Mouse (Mus musculus): ENCODE measurements around the gene Cyp39a1. TPM values are rescaled to one million over a fixed set of nuclear protein-coding genes. Genes with fewer than 3 reads are reported as not detected.

Gene Cyp39a1
- polyA plus RNA-seq, 1 experiment from 2014 or later = 18.7 TPM

GRCm38 (mm10) chr17:43734252-43734651 is 67.0 kb downstream of the Cyp39a1 start:
- H3K4me1 ChIP-seq (replicated peaks) = no peaks in the 10 kb centered on the region
- no peak overlapping the region for H3K4me2 ChIP-seq (replicated peaks)
- H3K27me3 ChIP-seq (replicated peaks) = no peaks in the 10 kb centered on the region
- no peak overlapping the region for H3K4me3 ChIP-seq (replicated peaks)
- H3K27ac ChIP-seq = no peak overlapping the region
- H3K9ac ChIP-seq = no peak overlapping the region
- ATAC-seq = no peak
- no peaks in the 10 kb centered on the region for H3K9me3 ChIP-seq
- H3K36me3 ChIP-seq = no peaks in the 10 kb centered on the region
- WGBS = 67% methylated on average over 4 of the region's 4 CpGs

- WGBS = 86% methylated on average over 5 of the region's 5 CpGs
- no peak overlapping the region for H3K27ac ChIP-seq
- no peak for ATAC-seq
- H3K4me3 ChIP-seq (replicated peaks) = no peak overlapping the region
- H3K9me3 ChIP-seq = no peaks in the 10 kb centered on the region
- no peaks in the 10 kb centered on the region; the same call in 1 of the 2 replicates for H3K4me1 ChIP-seq (replicated peaks)
- H3K9ac ChIP-seq = no peak overlapping the region
- no peak overlapping the region for H3K4me2 ChIP-seq (replicated peaks)
- H3K36me3 ChIP-seq = no peaks in the 10 kb centered on the region
- no peaks in the 10 kb centered on the region for H3K27me3 ChIP-seq (replicated peaks)
These were observed 76.7 kb downstream of the Cyp39a1 start for GRCm38 (mm10) chr17:43743933-43744332.

- Histone ChIP-seq H3K9ac (no peak overlapping the region), H3K27ac (no peak overlapping the region), H3K4me2 (replicated peaks) (no peak overlapping the region), H3K4me1 (replicated peaks) (no peaks in the 10 kb centered on the region; the same call in 1 of the 2 replicates), H3K27me3 (replicated peaks) (no peaks in the 10 kb centered on the region), H3K9me3 (no peaks in the 10 kb centered on the region), H3K36me3 (no peaks in the 10 kb centered on the region), H3K4me3 (replicated peaks) (no peak overlapping the region)
- 52% methylated on average over 4 of the region's 4 CpGs for WGBS
- ATAC-seq = no peak
These were observed 77.2 kb downstream of the Cyp39a1 start for GRCm38 (mm10) chr17:43744425-43744824.

GRCm38 (mm10) chr17:43751146-43751545 is 83.9 kb downstream of the Cyp39a1 start:
- ATAC-seq = no peak
- H3K36me3 ChIP-seq = no peaks in the 10 kb centered on the region
- no peak overlapping the region for H3K27ac ChIP-seq
- 93% methylated on average over 6 of the region's 6 CpGs for WGBS
- no peaks in the 10 kb centered on the region for H3K9me3 ChIP-seq
- no peaks in the 10 kb centered on the region for H3K27me3 ChIP-seq (replicated peaks)
- H3K4me3 ChIP-seq (replicated peaks) = no peak overlapping the region
- no peak overlapping the region for H3K9ac ChIP-seq
- H3K4me2 ChIP-seq (replicated peaks) = no peak overlapping the region
- H3K4me1 ChIP-seq (replicated peaks) = no peaks in the 10 kb centered on the region

GRCm38 (mm10) chr17:43752811-43753210 is 85.6 kb downstream of the Cyp39a1 start:
- no peak overlapping the region for H3K4me2 ChIP-seq (replicated peaks)
- no peak overlapping the region for H3K4me3 ChIP-seq (replicated peaks)
- H3K9ac ChIP-seq = no peak overlapping the region
- no peaks in the 10 kb centered on the region for H3K27me3 ChIP-seq (replicated peaks)
- no peak for ATAC-seq
- WGBS = 50% methylated on average over 1 of the region's 1 CpGs
- no peak overlapping the region for H3K27ac ChIP-seq
- H3K4me1 ChIP-seq (replicated peaks) = no peaks in the 10 kb centered on the region
- H3K9me3 ChIP-seq = no peaks in the 10 kb centered on the region
- H3K36me3 ChIP-seq = no peaks in the 10 kb centered on the region

- Histone ChIP-seq H3K27me3 (replicated peaks) (no peaks in the 10 kb centered on the region), H3K4me2 (replicated peaks) (no peak overlapping the region), H3K9me3 (no peaks in the 10 kb centered on the region), H3K9ac (no peak overlapping the region), H3K27ac (no peak overlapping the region), H3K4me1 (replicated peaks) (no peaks in the 10 kb centered on the region), H3K36me3 (no peaks in the 10 kb centered on the region), H3K4me3 (replicated peaks) (no peak overlapping the region)
- ATAC-seq = no peak
- 61% methylated on average over 5 of the region's 5 CpGs for WGBS
These were observed 87.5 kb downstream of the Cyp39a1 start for GRCm38 (mm10) chr17:43754687-43755086.

GRCm38 (mm10) chr17:43758607-43759259 is 91.5 kb downstream of the Cyp39a1 start:
- H3K27ac ChIP-seq = no peak overlapping the region
- H3K27me3 ChIP-seq (replicated peaks) = no peaks in the 10 kb centered on the region
- ATAC-seq = peak; percentile 59
- H3K4me2 ChIP-seq (replicated peaks) = no peak overlapping the region
- H3K36me3 ChIP-seq = no peaks in the 10 kb centered on the region
- 36% methylated on average over 15 of the region's 15 CpGs for WGBS
- no peak overlapping the region for H3K4me3 ChIP-seq (replicated peaks)
- no peaks in the 10 kb centered on the region for H3K4me1 ChIP-seq (replicated peaks)
- no peaks in the 10 kb centered on the region for H3K9me3 ChIP-seq
- H3K9ac ChIP-seq = no peak overlapping the region

GRCm38 (mm10) chr17:43784531-43784930 is 117.3 kb downstream of the Cyp39a1 start:
- no peaks in the 10 kb centered on the region for H3K4me1 ChIP-seq (replicated peaks)
- no peak overlapping the region for H3K4me3 ChIP-seq (replicated peaks)
- H3K27ac ChIP-seq = no peak overlapping the region
- ATAC-seq = no peak
- H3K4me2 ChIP-seq (replicated peaks) = no peak overlapping the region
- no peaks in the 10 kb centered on the region for H3K9me3 ChIP-seq
- no peaks in the 10 kb centered on the region for H3K36me3 ChIP-seq
- WGBS = 79% methylated on average over 4 of the region's 4 CpGs
- H3K9ac ChIP-seq = no peak overlapping the region
- H3K27me3 ChIP-seq (replicated peaks) = no peaks in the 10 kb centered on the region

GRCm38 (mm10) chr17:43788222-43788621 is 121.0 kb downstream of the Cyp39a1 start:
- no peaks in the 10 kb centered on the region for H3K9me3 ChIP-seq
- H3K4me1 ChIP-seq (replicated peaks) = no peaks in the 10 kb centered on the region
- no peaks in the 10 kb centered on the region for H3K27me3 ChIP-seq (replicated peaks)
- 90% methylated on average over 5 of the region's 5 CpGs for WGBS
- no peak overlapping the region for H3K4me2 ChIP-seq (replicated peaks)
- no peaks in the 10 kb centered on the region for H3K36me3 ChIP-seq
- H3K9ac ChIP-seq = no peak overlapping the region
- no peak overlapping the region for H3K4me3 ChIP-seq (replicated peaks)
- H3K27ac ChIP-seq = no peak overlapping the region
- ATAC-seq = no peak

- no peak overlapping the region for H3K27ac ChIP-seq
- no peaks in the 10 kb centered on the region for H3K27me3 ChIP-seq (replicated peaks)
- no peaks in the 10 kb centered on the region for H3K4me1 ChIP-seq (replicated peaks)
- ATAC-seq = no peak
- H3K4me3 ChIP-seq (replicated peaks) = no peak overlapping the region
- no peak overlapping the region for H3K4me2 ChIP-seq (replicated peaks)
- H3K9me3 ChIP-seq = no peaks in the 10 kb centered on the region
- H3K36me3 ChIP-seq = no peaks in the 10 kb centered on the region
- H3K9ac ChIP-seq = no peak overlapping the region
These were observed 122.2 kb downstream of the Cyp39a1 start for GRCm38 (mm10) chr17:43789376-43789775.

- H3K36me3 ChIP-seq = no peaks in the 10 kb centered on the region
- H3K9ac ChIP-seq = no peak overlapping the region
- H3K9me3 ChIP-seq = no peaks in the 10 kb centered on the region
- 84% methylated on average over 3 of the region's 3 CpGs for WGBS
- H3K4me3 ChIP-seq (replicated peaks) = no peak overlapping the region
- no peak overlapping the region for H3K27ac ChIP-seq
- H3K4me1 ChIP-seq (replicated peaks) = no peaks in the 10 kb centered on the region
- H3K27me3 ChIP-seq (replicated peaks) = no peaks in the 10 kb centered on the region
- H3K4me2 ChIP-seq (replicated peaks) = no peak overlapping the region
- no peak for ATAC-seq
These were observed 124.5 kb downstream of the Cyp39a1 start for GRCm38 (mm10) chr17:43791751-43792150.

GRCm38 (mm10) chr17:43794731-43795280 is 127.6 kb downstream of the Cyp39a1 start:
- Histone ChIP-seq H3K9me3 (no peaks in the 10 kb centered on the region), H3K27ac (no peak overlapping the region), H3K4me3 (replicated peaks) (no peak overlapping the region), H3K27me3 (replicated peaks) (no peaks in the 10 kb centered on the region), H3K36me3 (no peaks in the 10 kb centered on the region), H3K4me1 (replicated peaks) (no peaks in the 10 kb centered on the region), H3K9ac (no peak overlapping the region), H3K4me2 (replicated peaks) (no peak overlapping the region)
- 81% methylated on average over 1 of the region's 1 CpGs for WGBS
- ATAC-seq = no peak
